Mouse (Mus musculus) thymus, postnatal 4 days (tissue): Measurements from ENCODE around the gene Nthl1.
"Not testable (repeated sequence)": the region's sequence is repeated elsewhere in the genome, so short reads cannot be mapped to it uniquely, and the experiment has no call there.

ENCODE experiments used
- DNase-seq: peaks from one replicate; pipeline ENCODE4 v3.0.0; 2021

Nthl1 gene

GRCm38 (mm10) chr17:24651835-24652234 lies 19.4 kb downstream of the Nthl1 start:
- no peak for DNase-seq

- DNase-seq = peak; percentile 85
Measured at GRCm38 (mm10) chr17:24653967-24654710, 21.7 kb downstream of the Nthl1 start.

GRCm38 (mm10) chr17:24654969-24655368 lies 22.5 kb downstream of the Nthl1 start:
- no peak for DNase-seq

- peak; percentile 44 for DNase-seq
Measured at GRCm38 (mm10) chr17:24658017-24658758, 25.7 kb downstream of the Nthl1 start, which contains the start of gene Npw. Npw (minus strand) TSS chr17:24658457.

- DNase-seq = not testable (repeated sequence)
Measured at GRCm38 (mm10) chr17:24667011-24667410, 34.5 kb downstream of the Nthl1 start.

GRCm38 (mm10) chr17:24667416-24667815 lies 34.9 kb downstream of the Nthl1 start:
- peak; percentile 74 for DNase-seq

GRCm38 (mm10) chr17:24669214-24669544 lies 36.7 kb downstream of the Nthl1 start:
- DNase-seq = not testable (repeated sequence)

- DNase-seq = peak; percentile 99
Measured at GRCm38 (mm10) chr17:24669545-24670245, 37.2 kb downstream of the Nthl1 start, which contains the start of gene Zfp598. Zfp598 (plus strand) TSS chr17:24669687.

- no peak for DNase-seq
Measured at GRCm38 (mm10) chr17:24670246-24670844, 37.9 kb downstream of the Nthl1 start.

- no peak for DNase-seq
Measured at GRCm38 (mm10) chr17:24671346-24671745, 38.9 kb downstream of the Nthl1 start.

GRCm38 (mm10) chr17:24672141-24672540 lies 39.7 kb downstream of the Nthl1 start:
- no peak for DNase-seq

GRCm38 (mm10) chr17:24674277-24674676 lies 41.8 kb downstream of the Nthl1 start:
- no peak for DNase-seq

- peak; percentile 87 for DNase-seq
Measured at GRCm38 (mm10) chr17:24676187-24676586, 43.7 kb downstream of the Nthl1 start.

GRCm38 (mm10) chr17:24676877-24677276 lies 44.4 kb downstream of the Nthl1 start:
- DNase-seq = no peak

GRCm38 (mm10) chr17:24677500-24678080 lies 45.1 kb downstream of the Nthl1 start:
- no peak for DNase-seq

- peak; percentile 72 for DNase-seq
Measured at GRCm38 (mm10) chr17:24686514-24686913, 54.0 kb downstream of the Nthl1 start.

- peak; percentile 71 for DNase-seq
Measured at GRCm38 (mm10) chr17:24687146-24687595, 54.7 kb downstream of the Nthl1 start.

GRCm38 (mm10) chr17:24687599-24687998 lies 55.1 kb downstream of the Nthl1 start:
- DNase-seq = no peak
